Mouse (Mus musculus) brain, adult 10 weeks (tissue): Measurements from ENCODE around the gene Gna13. TPM values are rescaled to one million over a fixed set of nuclear protein-coding genes. Genes with fewer than 3 reads are reported as not detected.

Experiments
- polyA plus RNA-seq: library from polyadenylated mRNA; stranded (reverse); fragments of 350-450 nt; fragmentation: Illumina TruSeq; extraction: RNeasy Lipid Tissue Mini Kit (QIAGEN cat#74804); gene quantifications from one replicate; pipeline ENCODE4 v1.2.3, GENCODE M21; 2015; ENCODE audit warnings: low read depth, low replicate concordance

The Gna13 gene
- 28.8 TPM for polyA plus RNA-seq

GRCm38 (mm10) chr11:109362463-109363190, at the start of gene Gna13:
Gene Gna13, plus strand, starts transcription at chr11:109362831.

GRCm38 (mm10) chr11:109413617-109414016, 51.0 kb downstream of the Gna13 start, which contains the start of gene 9930022D16Rik:
Gene 9930022D16Rik, plus strand, starts transcription at chr11:109413917.

GRCm38 (mm10) chr11:109425392-109426271, 63.0 kb downstream of the Gna13 start, which contains the start of gene Amz2:
Gene Amz2, plus strand, starts transcription at chr11:109425946.

Other genes starting within 250 kb of the Gna13 start
- not detected for gene E030025P04Rik, start 218.5 kb upstream of the Gna13 start, polyA plus RNA-seq
- 69.2 TPM for gene Rgs9, start 64.7 kb upstream of the Gna13 start, polyA plus RNA-seq
- gene 9930022D16Rik, start 51.1 kb downstream of the Gna13 start, polyA plus RNA-seq: not detected
- 47.2 TPM for gene Amz2, start 63.1 kb downstream of the Gna13 start, polyA plus RNA-seq
- gene Arsg, start 110.5 kb downstream of the Gna13 start, polyA plus RNA-seq: 27.8 TPM
- 15.1 TPM for gene Slc16a6, start 110.8 kb downstream of the Gna13 start, polyA plus RNA-seq
- gene Wipi1, start 249.1 kb downstream of the Gna13 start, polyA plus RNA-seq: 21.7 TPM